Mouse (Mus musculus) erythroid progenitor cell, adult 5-6 weeks (primary cell): ENCODE data around the gene Eif4e3. TPM values are rescaled to one million over a fixed set of nuclear protein-coding genes. Genes with fewer than 3 reads are reported as not detected.

Source experiments
- ATAC-seq: replicated peaks from 2 replicates; pipeline ENCODE4 v1.8.0; 2016; ENCODE audit warnings: moderate number of reproducible peaks, mild to moderate bottlenecking, moderate TSS enrichment, inconsistent platforms; ENCODE audit not compliant: poor library complexity, low FRiP score, severe bottlenecking
- total RNA-seq, 2 experiments: library from RNA; stranded (forward) in 1 of 2; stranded (reverse) in 1 of 2; fragments of 150-400 nt in 1 of 2; fragments of 186-747, 209-891 nt in 1 of 2; gene quantifications; 2 replicates each; pipeline versions ENCODE4 v1.2.3 to v1.2.4; 2015 to 2017; ENCODE audit warnings: low replicate concordance in 2 of 2

Gene Eif4e3
- total RNA-seq, 2 experiments from 2014 or later, result 2.7 to 8.8 TPM

DNA sequence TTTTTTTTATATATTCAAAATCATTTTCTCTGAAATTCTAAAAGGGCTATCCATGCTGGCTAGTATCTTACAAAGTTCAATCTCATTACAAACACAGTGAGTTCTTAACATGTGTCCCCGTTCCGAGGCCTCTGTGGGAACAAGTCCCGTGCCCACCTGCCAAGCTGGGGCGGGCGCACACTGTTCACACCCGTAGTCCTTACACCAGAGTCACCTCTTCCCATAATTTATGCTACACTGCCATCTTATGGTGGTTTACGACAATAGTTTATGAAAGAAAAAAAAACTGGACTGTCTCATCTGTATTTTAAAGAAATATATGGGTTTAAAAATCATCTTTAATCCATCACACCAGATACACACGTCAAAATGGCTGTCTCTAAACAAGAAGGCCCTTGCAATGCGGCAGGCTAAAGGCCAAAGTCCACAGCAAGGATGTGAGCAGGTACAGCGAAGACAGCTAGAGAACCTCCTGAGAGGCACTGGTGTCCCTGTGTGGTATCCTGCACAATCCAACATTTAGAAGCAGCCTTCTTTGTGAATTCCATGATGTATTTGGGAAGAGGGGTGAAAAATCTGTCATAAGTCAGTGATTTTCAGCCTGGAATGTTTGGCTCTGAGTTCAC is 66.3 kb downstream of the Eif4e3 start:
- no peak for ATAC-seq

DNA sequence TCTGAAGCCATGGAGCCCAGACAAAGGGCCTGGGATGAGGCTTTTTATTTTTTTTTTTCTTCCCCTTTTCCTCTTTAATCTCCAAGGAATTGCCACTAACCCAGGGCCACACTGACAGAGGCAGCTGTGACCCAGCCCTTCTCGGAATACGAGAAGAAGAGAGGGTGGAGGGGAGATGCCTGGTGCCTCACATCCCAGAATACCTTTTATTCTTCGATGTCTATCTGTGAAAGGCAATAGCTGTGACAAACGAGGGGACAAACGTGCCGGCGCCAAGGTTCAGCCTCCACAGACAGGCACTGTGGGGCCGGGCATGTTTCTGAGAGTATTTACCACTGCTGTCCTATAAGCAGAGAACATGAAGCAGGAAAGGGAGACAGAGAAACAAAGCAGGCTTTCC is 66.9 kb downstream of the Eif4e3 start:
- no peak for ATAC-seq

DNA sequence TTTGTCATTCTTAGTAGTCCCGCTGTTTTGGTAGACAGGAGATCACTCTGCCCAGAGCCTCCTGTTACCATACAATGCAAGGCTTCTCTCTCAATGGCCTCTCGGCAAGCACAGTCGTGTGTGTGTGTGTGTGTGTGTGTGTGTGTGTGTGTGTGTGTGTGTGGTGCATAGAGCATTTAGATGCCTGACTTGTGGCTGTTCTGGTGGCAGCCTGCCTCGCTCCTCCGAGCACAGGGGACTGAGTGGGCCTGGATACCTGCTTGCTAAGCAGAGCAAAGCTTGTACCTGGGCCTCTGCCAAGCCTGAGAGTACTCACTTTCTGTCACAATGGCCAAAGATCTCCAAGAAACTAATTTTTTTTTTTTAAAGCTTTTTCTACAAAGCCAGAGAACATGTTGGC is 67.3 kb downstream of the Eif4e3 start:
- ATAC-seq, result no peak

DNA sequence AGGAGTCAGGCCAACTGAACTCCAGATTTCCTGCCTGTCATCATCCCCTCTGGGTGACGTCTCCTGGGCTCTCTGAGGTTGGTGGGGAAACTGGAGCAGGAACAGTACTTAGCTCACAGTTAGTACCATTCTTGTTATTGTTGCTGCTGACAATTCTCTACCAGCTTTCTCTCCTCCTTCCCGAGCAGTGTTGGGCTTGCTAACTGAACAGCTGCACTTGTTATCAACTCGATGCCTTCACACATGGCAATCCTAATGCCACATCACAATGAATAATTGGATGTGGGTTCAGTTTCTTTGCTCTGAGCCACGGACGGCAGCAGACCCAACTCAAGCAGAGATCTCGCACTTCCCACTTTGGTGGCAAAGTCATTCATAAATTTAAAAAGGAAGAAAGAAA is 89.5 kb downstream of the Eif4e3 start:
- ATAC-seq, result no peak

DNA sequence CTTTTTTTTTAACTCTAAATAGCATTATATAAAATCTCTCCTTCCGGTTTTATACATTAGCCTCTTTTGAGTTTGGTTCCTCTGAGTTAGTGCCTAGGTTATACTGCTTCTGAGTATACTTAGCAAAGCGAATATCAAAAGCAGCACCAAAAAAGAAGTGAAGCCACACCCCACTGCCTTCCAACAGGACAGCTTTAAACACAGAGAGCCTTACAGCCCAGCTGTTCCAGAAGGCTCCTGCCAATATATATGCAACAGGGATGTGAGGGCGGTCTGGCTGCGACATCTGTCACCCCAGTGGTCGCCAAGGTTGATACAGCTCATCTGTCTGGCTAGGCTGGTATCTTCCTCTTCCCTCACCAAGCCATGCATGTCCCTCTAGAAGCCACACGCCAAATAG is 90.9 kb downstream of the Eif4e3 start:
- ATAC-seq, result no peak

Other genes with a start within 250 kb of the Eif4e3 start
- gene Foxp1, start 144.1 kb downstream of the Eif4e3 start, total RNA-seq (2015; ENCODE audit: low replicate concordance), result 34.4 and 43.6 TPM in 2 replicates
- gene Foxp1, start 144.1 kb downstream of the Eif4e3 start, total RNA-seq (2017; ENCODE audit: low replicate concordance), result 14.7 and 40.8 TPM in 2 replicates
- gene Gm20696, start within 50 bp of the Eif4e3 start, total RNA-seq (2015; ENCODE audit: low replicate concordance), result 5.0 and 9.0 TPM in 2 replicates
- 2.7 and 2.9 TPM in 2 replicates for gene Gm20696, start within 50 bp of the Eif4e3 start, total RNA-seq (2017; ENCODE audit: low replicate concordance)
- gene Gpr27, start 25.9 kb upstream of the Eif4e3 start, total RNA-seq (2015; ENCODE audit: low replicate concordance), result 0.72 TPM in 1 of 2 replicates, not detected in the other
- 1.8 TPM in 1 of 2 replicates, not detected in the other for gene Gpr27, start 25.9 kb upstream of the Eif4e3 start, total RNA-seq (2017; ENCODE audit: low replicate concordance)
- not detected in 2 replicates for gene Prok2, start 59.6 kb upstream of the Eif4e3 start, total RNA-seq (2015; ENCODE audit: low replicate concordance)
- gene Prok2, start 59.6 kb upstream of the Eif4e3 start, total RNA-seq (2017; ENCODE audit: low replicate concordance), result not detected in 2 replicates